Mouse (Mus musculus): ENCODE measurements at regions not wholly inside any gene's neighbourhood (a gene's known extent, or its start where the extent isn't known, plus 50 kb on each side); places are given as distances from the start of the nearest gene placed in this dataset.

DNA sequence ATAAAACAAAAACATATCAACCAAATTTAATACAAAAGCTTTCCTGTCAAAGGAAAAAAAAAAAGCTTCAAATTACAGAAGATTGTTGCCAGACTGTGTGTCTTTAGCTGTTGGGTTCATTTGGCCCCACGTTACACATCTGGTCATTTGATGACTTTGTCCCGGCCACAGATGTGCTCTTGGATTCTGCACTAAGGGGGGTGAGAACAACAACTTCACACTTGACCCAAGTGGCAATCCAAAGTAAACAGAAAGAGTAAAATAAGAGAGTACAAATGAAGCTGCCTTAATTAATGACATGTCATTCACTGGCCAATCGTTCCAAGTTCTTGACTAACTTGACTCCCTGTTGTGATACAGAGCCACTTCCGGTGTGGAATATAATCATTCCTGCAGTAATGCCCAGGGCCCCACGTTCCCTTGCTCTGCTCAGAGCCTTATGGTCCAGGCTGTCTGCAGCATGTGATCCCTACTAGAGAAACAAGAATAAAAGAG, 91.8 kb upstream of the Lifr start:
- H3K4me1 ChIP-seq (ENCODE audit: insufficient read depth, low read length): peaks cover 10% of the 10 kb centered on the region
- H3K9me3 ChIP-seq (ENCODE audit: low read length): no peaks in the 10 kb centered on the region
- no peak for ATAC-seq (ENCODE audit: low FRiP score, low TSS enrichment)
- H3K36me3 ChIP-seq (ENCODE audit: insufficient read depth, low read length): no peaks in the 10 kb centered on the region
- H3K4me2 ChIP-seq (replicated peaks; ENCODE audit: low read depth, low read length): no peak overlapping the region
- H3K4me3 ChIP-seq (ENCODE audit: low read length): no peak overlapping the region
- no peaks in the 10 kb centered on the region for H3K27me3 ChIP-seq (ENCODE audit: insufficient read depth, low read length)
- WGBS: 36% methylated on average over 5 of the region's 5 CpGs
- H3K27ac ChIP-seq (ENCODE audit: low read length): no peak overlapping the region
- H3K9ac ChIP-seq (replicated peaks; ENCODE audit: low read length): no peak overlapping the region

DNA sequence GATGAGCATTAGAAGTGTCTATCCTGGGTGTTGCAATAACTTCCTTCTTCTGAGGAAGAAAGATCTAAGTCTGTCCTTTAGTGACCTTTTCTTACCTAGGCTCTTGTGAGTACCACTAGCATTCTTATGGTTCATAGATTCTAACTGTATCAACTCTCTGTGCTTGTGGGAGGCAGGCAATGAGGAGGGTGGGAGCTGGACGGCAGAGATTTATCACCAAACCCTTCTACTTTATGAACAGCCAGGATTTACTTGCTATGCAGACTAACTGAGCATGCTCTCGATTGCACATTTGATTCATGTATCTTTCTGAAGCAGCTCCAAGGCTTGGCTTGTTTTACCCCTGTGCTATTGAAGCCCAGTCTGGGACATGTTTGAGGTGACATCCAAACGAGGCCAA, 90.7 kb upstream of the Lifr start:
- 19% methylated on average over 3 of the region's 3 CpGs for WGBS

DNA sequence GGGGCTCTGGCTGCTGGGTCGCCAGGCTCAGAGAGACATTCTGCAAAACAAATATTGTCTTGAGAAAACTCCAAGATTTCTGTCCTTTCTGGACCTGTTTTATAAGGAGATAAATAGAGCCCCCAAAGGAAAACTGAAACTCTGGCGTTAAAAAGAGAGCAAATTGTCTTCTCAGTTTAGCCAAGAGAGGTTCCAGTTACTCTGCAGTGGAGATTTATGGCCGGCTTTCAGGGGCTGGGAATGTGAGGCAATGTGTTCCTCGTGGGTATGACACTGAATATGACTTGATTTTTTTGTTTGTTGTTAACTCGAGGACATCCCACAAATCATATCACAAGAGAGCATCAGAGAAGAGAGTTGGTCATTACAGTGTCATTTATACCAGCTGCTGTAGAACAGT, 88.2 kb upstream of the Lifr start:
- ATAC-seq (ENCODE audit: low FRiP score, low TSS enrichment): no peak

More for the DNA sequence above, 90.7 kb upstream of the Lifr start:
- H3K9ac ChIP-seq (replicated peaks; ENCODE audit: low read length): no peak overlapping the region
- H3K27ac ChIP-seq (ENCODE audit: low read length): no peak overlapping the region
- H3K36me3 ChIP-seq (ENCODE audit: insufficient read depth, low read length): no peaks in the 10 kb centered on the region
- H3K4me3 ChIP-seq (ENCODE audit: low read length): no peak overlapping the region
- peak; percentile 61; the same call in 1 of the 2 replicates for ATAC-seq (ENCODE audit: low FRiP score, low TSS enrichment)
- peaks cover 10% of the 10 kb centered on the region for H3K4me1 ChIP-seq (ENCODE audit: insufficient read depth, low read length)
- no peaks in the 10 kb centered on the region for H3K9me3 ChIP-seq (ENCODE audit: low read length)
- no peak overlapping the region for H3K4me2 ChIP-seq (replicated peaks; ENCODE audit: low read depth, low read length)
- H3K27me3 ChIP-seq (ENCODE audit: insufficient read depth, low read length): no peaks in the 10 kb centered on the region

GRCm38 (mm10) chr15:7003311-7003710, 87.1 kb upstream of the Lifr start:
- H3K9me3 ChIP-seq (ENCODE audit: low read length): no peaks in the 10 kb centered on the region
- H3K27me3 ChIP-seq (ENCODE audit: insufficient read depth, low read length): no peaks in the 10 kb centered on the region
- no peaks in the 10 kb centered on the region for H3K36me3 ChIP-seq (ENCODE audit: insufficient read depth, low read length)
- H3K4me2 ChIP-seq (replicated peaks; ENCODE audit: low read depth, low read length): no peak overlapping the region
- no peak for ATAC-seq (ENCODE audit: low FRiP score, low TSS enrichment)
- H3K9ac ChIP-seq (replicated peaks; ENCODE audit: low read length): no peak overlapping the region
- H3K4me3 ChIP-seq (ENCODE audit: low read length): no peak overlapping the region
- 78% methylated on average over 2 of the region's 2 CpGs for WGBS
- peaks cover 10% of the 10 kb centered on the region for H3K4me1 ChIP-seq (ENCODE audit: insufficient read depth, low read length)
- no peak overlapping the region for H3K27ac ChIP-seq (ENCODE audit: low read length)

More for the DNA sequence above, 88.2 kb upstream of the Lifr start:
- Histone ChIP-seq H3K27ac (ENCODE audit: low read length) (no peak overlapping the region), H3K4me3 (ENCODE audit: low read length) (no peak overlapping the region), H3K4me2 (replicated peaks; ENCODE audit: low read depth, low read length) (no peak overlapping the region), H3K9me3 (ENCODE audit: low read length) (no peaks in the 10 kb centered on the region), H3K36me3 (ENCODE audit: insufficient read depth, low read length) (no peaks in the 10 kb centered on the region), H3K27me3 (ENCODE audit: insufficient read depth, low read length) (no peaks in the 10 kb centered on the region), H3K9ac (replicated peaks; ENCODE audit: low read length) (no peak overlapping the region), H3K4me1 (ENCODE audit: insufficient read depth, low read length) (peaks cover 10% of the 10 kb centered on the region)
- 14% methylated on average over 5 of the region's 5 CpGs for WGBS

- Histone ChIP-seq H3K9ac (replicated peaks; ENCODE audit: low read length) (no peak overlapping the region), H3K36me3 (ENCODE audit: insufficient read depth, low read length) (no peaks in the 10 kb centered on the region), H3K27ac (ENCODE audit: low read length) (no peak overlapping the region), H3K4me1 (ENCODE audit: insufficient read depth, low read length) (0 out of 2 replicates have a peak, but pooled peaks cover 2% of the 10 kb centered on the region), H3K4me3 (ENCODE audit: low read length) (no peak overlapping the region), H3K9me3 (ENCODE audit: low read length) (no peaks in the 10 kb centered on the region; the same call in 1 of the 2 replicates), H3K27me3 (ENCODE audit: insufficient read depth, low read length) (no peaks in the 10 kb centered on the region), H3K4me2 (replicated peaks; ENCODE audit: low read depth, low read length) (no peak overlapping the region)
- ATAC-seq (ENCODE audit: low FRiP score, low TSS enrichment): no peak
- 68% methylated on average over 1 of the region's 1 CpGs for WGBS
These were observed 85.3 kb upstream of the Lifr start for GRCm38 (mm10) chr15:7005142-7005541.

DNA sequence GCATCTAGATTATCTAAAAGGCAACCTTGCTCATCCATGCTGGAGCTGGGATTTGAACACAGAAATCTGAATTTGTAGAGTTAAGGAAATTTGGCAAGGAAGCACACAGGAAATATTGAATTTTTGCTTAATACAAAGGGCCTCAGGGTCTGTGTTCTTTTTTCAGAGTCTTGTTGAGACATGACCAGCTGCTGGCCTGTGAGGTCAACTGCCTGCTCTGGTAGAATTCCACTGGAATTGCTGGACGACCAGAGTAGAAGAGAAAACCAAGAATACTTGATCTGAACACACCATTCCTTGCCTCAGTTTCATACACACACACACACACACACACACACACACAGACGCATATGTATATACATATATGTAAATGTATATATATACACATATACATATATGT, 84.1 kb upstream of the Lifr start:
- Histone ChIP-seq H3K4me1 (ENCODE audit: insufficient read depth, low read length) (0 out of 2 replicates have a peak, but pooled peaks cover 2% of the 10 kb centered on the region), H3K27ac (ENCODE audit: low read length) (no peak overlapping the region), H3K4me3 (ENCODE audit: low read length) (no peak overlapping the region), H3K4me2 (replicated peaks; ENCODE audit: low read depth, low read length) (no peak overlapping the region), H3K9me3 (ENCODE audit: low read length) (no peaks in the 10 kb centered on the region; the same call in 1 of the 2 replicates), H3K36me3 (ENCODE audit: insufficient read depth, low read length) (no peaks in the 10 kb centered on the region), H3K27me3 (ENCODE audit: insufficient read depth, low read length) (no peaks in the 10 kb centered on the region), H3K9ac (replicated peaks; ENCODE audit: low read length) (no peak overlapping the region)
- 68% methylated on average over 2 of the region's 2 CpGs for WGBS
- no peak for ATAC-seq (ENCODE audit: low FRiP score, low TSS enrichment)

GRCm38 (mm10) chr15:7008725-7009380, 81.6 kb upstream of the Lifr start:
- no peaks in the 10 kb centered on the region for H3K27me3 ChIP-seq (ENCODE audit: insufficient read depth, low read length)
- 91% methylated on average over 7 of the region's 7 CpGs for WGBS
- H3K36me3 ChIP-seq (ENCODE audit: insufficient read depth, low read length): no peaks in the 10 kb centered on the region
- no peaks in the 10 kb centered on the region for H3K4me1 ChIP-seq (ENCODE audit: insufficient read depth, low read length)
- H3K9ac ChIP-seq (replicated peaks; ENCODE audit: low read length): no peak overlapping the region
- H3K4me3 ChIP-seq (ENCODE audit: low read length): no peak overlapping the region
- no peaks in the 10 kb centered on the region; the same call in 1 of the 2 replicates for H3K9me3 ChIP-seq (ENCODE audit: low read length)
- no peak for ATAC-seq (ENCODE audit: low FRiP score, low TSS enrichment)
- H3K27ac ChIP-seq (ENCODE audit: low read length): no peak overlapping the region
- H3K4me2 ChIP-seq (replicated peaks; ENCODE audit: low read depth, low read length): no peak overlapping the region

- Histone ChIP-seq H3K9me3 (ENCODE audit: low read length) (no peaks in the 10 kb centered on the region; the same call in 1 of the 2 replicates), H3K27ac (ENCODE audit: low read length) (no peak overlapping the region), H3K36me3 (ENCODE audit: insufficient read depth, low read length) (no peaks in the 10 kb centered on the region), H3K4me2 (replicated peaks; ENCODE audit: low read depth, low read length) (no peak overlapping the region), H3K4me1 (ENCODE audit: insufficient read depth, low read length) (peaks cover 16% of the 10 kb centered on the region), H3K9ac (replicated peaks; ENCODE audit: low read length) (no peak overlapping the region), H3K4me3 (ENCODE audit: low read length) (no peak overlapping the region), H3K27me3 (ENCODE audit: insufficient read depth, low read length) (no peaks in the 10 kb centered on the region)
- 78% methylated on average over 4 of the region's 4 CpGs for WGBS
- no peak for ATAC-seq (ENCODE audit: low FRiP score, low TSS enrichment)
These were observed 79.3 kb upstream of the Lifr start for GRCm38 (mm10) chr15:7010966-7011695.

DNA sequence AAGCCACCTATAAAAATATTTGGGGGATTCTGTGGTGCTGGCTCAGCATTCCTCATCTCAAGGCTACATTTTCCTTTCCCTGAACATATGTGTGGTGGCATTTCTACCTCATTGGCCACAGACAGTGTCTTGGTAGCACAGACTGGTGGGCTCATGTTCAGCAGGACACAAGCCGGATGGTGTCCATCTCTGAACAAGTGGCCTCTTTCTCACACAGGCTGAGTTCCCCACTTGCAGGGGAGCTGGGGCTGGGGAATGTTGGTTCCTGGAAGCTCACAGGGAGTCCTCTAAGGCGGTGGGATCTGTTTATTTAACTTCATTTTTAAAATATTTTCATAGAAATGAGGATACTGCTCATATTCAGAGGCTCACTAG, 78.7 kb upstream of the Lifr start:
- WGBS: 61% methylated on average over 2 of the region's 2 CpGs
- Histone ChIP-seq H3K4me1 (ENCODE audit: insufficient read depth, low read length) (peaks cover 20% of the 10 kb centered on the region), H3K27me3 (ENCODE audit: insufficient read depth, low read length) (no peaks in the 10 kb centered on the region), H3K27ac (ENCODE audit: low read length) (no peak overlapping the region), H3K9me3 (ENCODE audit: low read length) (no peaks in the 10 kb centered on the region; the same call in 1 of the 2 replicates), H3K4me2 (replicated peaks; ENCODE audit: low read depth, low read length) (no peak overlapping the region), H3K36me3 (ENCODE audit: insufficient read depth, low read length) (no peaks in the 10 kb centered on the region), H3K9ac (replicated peaks; ENCODE audit: low read length) (no peak overlapping the region), H3K4me3 (ENCODE audit: low read length) (no peak overlapping the region)
- no peak for ATAC-seq (ENCODE audit: low FRiP score, low TSS enrichment)

DNA sequence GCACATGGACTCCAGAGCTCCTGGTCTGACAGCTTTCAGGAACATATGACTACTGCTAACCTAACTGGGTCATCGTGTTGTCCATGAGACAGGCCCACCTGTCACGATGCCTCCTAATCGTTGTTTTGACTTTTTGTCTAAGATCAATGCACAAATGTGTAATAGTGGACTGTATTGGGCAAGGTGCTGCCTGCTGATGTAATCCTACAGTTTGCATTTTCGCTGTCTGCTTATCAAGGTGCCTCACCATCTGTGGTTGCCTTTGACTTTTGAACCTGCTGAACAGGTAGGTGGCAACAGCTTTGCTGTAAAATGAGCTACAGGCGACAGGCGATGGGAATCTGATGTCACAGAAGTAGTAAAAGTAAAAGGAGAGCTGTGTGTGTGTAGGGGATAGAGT, 78.0 kb upstream of the Lifr start:
- H3K9me3 ChIP-seq (ENCODE audit: low read length): no peaks in the 10 kb centered on the region; the same call in 1 of the 2 replicates
- ATAC-seq (ENCODE audit: low FRiP score, low TSS enrichment): no peak
- H3K4me1 ChIP-seq (ENCODE audit: insufficient read depth, low read length): peaks cover 20% of the 10 kb centered on the region
- no peak overlapping the region for H3K9ac ChIP-seq (replicated peaks; ENCODE audit: low read length)
- WGBS: 87% methylated on average over 6 of the region's 6 CpGs
- H3K4me3 ChIP-seq (ENCODE audit: low read length): no peak overlapping the region
- no peak overlapping the region for H3K27ac ChIP-seq (ENCODE audit: low read length)
- H3K27me3 ChIP-seq (ENCODE audit: insufficient read depth, low read length): no peaks in the 10 kb centered on the region
- H3K36me3 ChIP-seq (ENCODE audit: insufficient read depth, low read length): no peaks in the 10 kb centered on the region
- no peak overlapping the region for H3K4me2 ChIP-seq (replicated peaks; ENCODE audit: low read depth, low read length)

Measured in kidney, embryonic 16.5 days (tissue).